Mouse (Mus musculus) bone marrow, adult 2 months (tissue): Measurements from ENCODE around the gene Zfp811.

ENCODE experiments used
- CTCF ChIP-seq: fragments of 200-500 bp; IDR thresholded peaks from 2 replicates; pipeline ENCODE4 v1.5.1; 2011; ENCODE audit warnings: low read length, control low read depth; ENCODE audit not compliant: control insufficient read depth, insufficient read depth
- POLR2A ChIP-seq: fragments of 200-500 bp; IDR thresholded peaks from 2 replicates; pipeline ENCODE4 v1.6.1; 2011; ENCODE audit warnings: low read depth, mild to moderate bottlenecking, control low read depth, low read length, borderline replicate concordance; ENCODE audit not compliant: control insufficient read depth

- no peak; the same call in 1 of the 2 replicates for TF ChIP-seq POLR2A
- no peak for TF ChIP-seq CTCF
Observed at GRCm38 (mm10) chr17:32829540-32830417, 20.0 kb upstream of the Zfp811 start, which contains the start of gene Zfp799.
